Mouse (Mus musculus) heart, embryonic 14.5 days (tissue): ENCODE measurements at regions not wholly inside any gene's neighbourhood (a gene's known extent, or its start where the extent isn't known, plus 50 kb on each side); places are given as distances from the start of the nearest gene placed in this dataset.

Source experiments
- ATAC-seq: fragments of 200-750 bp; cut with Nextera tagmentation; 2 replicates; pipeline ENCODE4 v1.8.0; 2017; ENCODE audit warnings: low read depth, moderate TSS enrichment; ENCODE audit not compliant: insufficient number of reproducible peaks, insufficient read depth, low FRiP score
- H3K27ac ChIP-seq, 2 experiments: fragments of 200-500 bp in 1 of 2; fragments of 300-500 bp in 1 of 2; sonication (generic) in 1 of 2; replicated peaks in 1 of 2; 2 replicates each; pipeline ENCODE4 v1.5.1; 2012 to 2014; ENCODE audit warnings: low read depth in 2 of 2, low read length in 2 of 2, control low read depth in 1 of 2, mild to moderate bottlenecking in 1 of 2, mixed read lengths in 1 of 2; ENCODE audit not compliant: control insufficient read depth in 1 of 2, insufficient read depth in 1 of 2
- H3K27me3 ChIP-seq: fragments of 300-500 bp; sonication (generic); 2 replicates; pipeline ENCODE4 v1.6.1; 2014; ENCODE audit warnings: mild to moderate bottlenecking, low read length, control low read depth; ENCODE audit not compliant: control insufficient read depth, insufficient read depth
- H3K36me3 ChIP-seq: fragments of 300-500 bp; sonication (generic); 2 replicates; pipeline ENCODE4 v1.6.1; 2014; ENCODE audit warnings: mild to moderate bottlenecking, control low read depth, low read length, mixed read lengths; ENCODE audit not compliant: control insufficient read depth, insufficient read depth
- H3K4me1 ChIP-seq, 2 experiments: fragments of 200-500 bp in 1 of 2; fragments of 300-500 bp in 1 of 2; sonication (generic) in 1 of 2; 2 replicates each; pipeline ENCODE4 v1.6.1; 2012 to 2014; ENCODE audit warnings: low read length in 2 of 2, control low read depth in 1 of 2, mixed read lengths in 1 of 2; ENCODE audit not compliant: control insufficient read depth in 2 of 2, insufficient read depth in 2 of 2
- H3K4me2 ChIP-seq: fragments of 300-500 bp; sonication (generic); 2 replicates; pipeline ENCODE4 v1.6.1; 2014; ENCODE audit warnings: mild to moderate bottlenecking, low read length
- H3K4me3 ChIP-seq, 2 experiments: fragments of 200-500 bp in 1 of 2; fragments of 300-500 bp in 1 of 2; sonication (generic) in 1 of 2; 2 replicates each; pipeline ENCODE4 v1.5.1; 2012 to 2014; ENCODE audit warnings: low read length in 2 of 2, mild to moderate bottlenecking in 2 of 2, control low read depth in 1 of 2, low read depth in 1 of 2, moderate library complexity in 1 of 2; ENCODE audit not compliant: control insufficient read depth in 1 of 2, insufficient read depth in 1 of 2
- H3K9ac ChIP-seq: fragments of 300-500 bp; sonication (generic); 2 replicates; pipeline ENCODE4 v1.6.1; 2014; ENCODE audit warnings: mild to moderate bottlenecking, low read length
- H3K9me3 ChIP-seq: fragments of 300-500 bp; sonication (generic); 2 replicates; pipeline ENCODE4 v1.6.1; 2016; ENCODE audit warnings: low read length, control low read depth; ENCODE audit not compliant: control insufficient read depth
- WGBS: fragments of 180-500 bp; shearing (Covaris S2); extraction: QIAGEN DNeasy Blood & Tissue Kit; methylation state at CpG from one replicate; pipeline ENCODE4 v1.1.7; 2014; 5-methylcytosine and 5-hydroxymethylcytosine counted together

GRCm38 (mm10) chr7:125248386-125248785, 196.1 kb upstream of the Kdm8 start:
- Histone ChIP-seq H3K9me3 (no peaks in the 10 kb centered on the region), H3K4me1 (0 out of 4 replicates have a peak, but pooled peaks cover 0 to 3% of the 10 kb centered on the region in 2 experiments), H3K4me2 (no peak overlapping the region), H3K4me3 (no peak overlapping the region), H3K36me3 (no peaks in the 10 kb centered on the region), H3K27me3 (no peaks in the 10 kb centered on the region), H3K27ac (no peak overlapping the region), H3K9ac (no peak overlapping the region)
- WGBS: 37% methylated on average over 3 of the region's 3 CpGs
- no peak for ATAC-seq

GRCm38 (mm10) chr7:125250385-125250784, 194.1 kb upstream of the Kdm8 start:
- ATAC-seq: no peak

GRCm38 (mm10) chr7:125250970-125251585, 193.4 kb upstream of the Kdm8 start:
- H3K9me3 ChIP-seq: no peaks in the 10 kb centered on the region
- WGBS: 71% methylated on average over 6 of the region's 6 CpGs
- no peak overlapping the region for H3K4me2 ChIP-seq
- H3K27ac ChIP-seq: no peak overlapping the region
- H3K9ac ChIP-seq: no peak overlapping the region
- H3K27me3 ChIP-seq: no peaks in the 10 kb centered on the region
- H3K4me1 ChIP-seq: 0 out of 4 replicates have a peak, but pooled peaks cover 0 to 3% of the 10 kb centered on the region in 2 experiments
- no peak for ATAC-seq
- no peaks in the 10 kb centered on the region for H3K36me3 ChIP-seq
- no peak overlapping the region for H3K4me3 ChIP-seq

More at GRCm38 (mm10) chr7:125250385-125250784, 194.1 kb upstream of the Kdm8 start:
- Histone ChIP-seq H3K36me3 (no peaks in the 10 kb centered on the region), H3K27me3 (no peaks in the 10 kb centered on the region), H3K9me3 (no peaks in the 10 kb centered on the region), H3K9ac (no peak overlapping the region), H3K4me3 (no peak overlapping the region), H3K27ac (no peak overlapping the region), H3K4me2 (no peak overlapping the region), H3K4me1 (0 out of 4 replicates have a peak, but pooled peaks cover 0 to 3% of the 10 kb centered on the region in 2 experiments)
- WGBS: 64% methylated on average over 2 of the region's 2 CpGs

GRCm38 (mm10) chr7:125254302-125254701, 190.2 kb upstream of the Kdm8 start:
- Histone ChIP-seq H3K4me1 (no peaks in the 10 kb centered on the region), H3K9me3 (no peaks in the 10 kb centered on the region), H3K36me3 (no peaks in the 10 kb centered on the region), H3K4me2 (no peak overlapping the region), H3K9ac (no peak overlapping the region), H3K4me3 (no peak overlapping the region), H3K27me3 (no peaks in the 10 kb centered on the region), H3K27ac (no peak overlapping the region)
- ATAC-seq: no peak
- WGBS: 40% methylated on average over 4 of the region's 4 CpGs

- Histone ChIP-seq H3K36me3 (no peaks in the 10 kb centered on the region), H3K9ac (no peak overlapping the region), H3K4me3 (no peak overlapping the region), H3K27me3 (no peaks in the 10 kb centered on the region), H3K4me2 (no peak overlapping the region), H3K4me1 (no peaks in the 10 kb centered on the region), H3K9me3 (no peaks in the 10 kb centered on the region), H3K27ac (no peak overlapping the region)
- ATAC-seq: no peak
Measured at GRCm38 (mm10) chr7:125259016-125259415, 185.5 kb upstream of the Kdm8 start.

DNA sequence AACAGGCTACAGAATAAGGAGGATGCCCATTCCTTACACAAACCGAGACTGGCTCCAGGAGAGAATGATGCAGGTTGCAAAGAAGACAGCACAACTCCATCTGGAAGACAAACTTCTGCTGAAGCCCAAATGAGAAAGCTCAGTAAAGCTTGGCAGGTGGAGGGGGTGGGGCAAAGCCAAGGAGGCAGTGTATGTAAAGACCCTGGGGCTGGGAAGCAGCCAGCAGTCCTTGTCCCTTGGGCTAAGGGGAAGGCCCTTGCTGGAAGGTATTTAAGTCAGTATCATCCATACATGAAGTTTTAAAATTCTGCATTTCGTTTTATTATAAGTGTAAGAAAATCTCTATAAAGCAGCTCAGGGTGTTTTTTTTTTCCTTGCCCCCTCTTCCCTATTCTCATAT, 182.3 kb upstream of the Kdm8 start:
- Histone ChIP-seq H3K27ac (no peak overlapping the region), H3K9ac (no peak overlapping the region), H3K4me1 (no peaks in the 10 kb centered on the region), H3K4me3 (no peak overlapping the region), H3K27me3 (no peaks in the 10 kb centered on the region), H3K9me3 (no peaks in the 10 kb centered on the region), H3K36me3 (no peaks in the 10 kb centered on the region), H3K4me2 (no peak overlapping the region)
- 57% methylated on average over 2 of the region's 2 CpGs for WGBS
- ATAC-seq: no peak

- H3K9ac ChIP-seq: no peak overlapping the region
- H3K27me3 ChIP-seq: no peaks in the 10 kb centered on the region
- ATAC-seq: no peak
- H3K9me3 ChIP-seq: no peaks in the 10 kb centered on the region
- H3K4me2 ChIP-seq: no peak overlapping the region
- WGBS: 74% methylated on average over 12 of the region's 12 CpGs
- no peaks in the 10 kb centered on the region for H3K36me3 ChIP-seq
- no peak overlapping the region for H3K27ac ChIP-seq
- no peaks in the 10 kb centered on the region for H3K4me1 ChIP-seq
- H3K4me3 ChIP-seq: no peak overlapping the region
Measured at GRCm38 (mm10) chr7:125262672-125263365, 181.7 kb upstream of the Kdm8 start.
